Mouse (Mus musculus) embryo, embryonic 10.5 days (tissue): Measurements from ENCODE around the gene Sycp3.
"Not testable (repeated sequence)": the region's sequence is repeated elsewhere in the genome, so short reads cannot be mapped to it uniquely, and the experiment has no call there.

Source experiments
- DNase-seq: peaks from one replicate; pipeline ENCODE4 v3.0.0-alpha.2; 2015; ENCODE audit warnings: low spot score

Gene Sycp3

DNA sequence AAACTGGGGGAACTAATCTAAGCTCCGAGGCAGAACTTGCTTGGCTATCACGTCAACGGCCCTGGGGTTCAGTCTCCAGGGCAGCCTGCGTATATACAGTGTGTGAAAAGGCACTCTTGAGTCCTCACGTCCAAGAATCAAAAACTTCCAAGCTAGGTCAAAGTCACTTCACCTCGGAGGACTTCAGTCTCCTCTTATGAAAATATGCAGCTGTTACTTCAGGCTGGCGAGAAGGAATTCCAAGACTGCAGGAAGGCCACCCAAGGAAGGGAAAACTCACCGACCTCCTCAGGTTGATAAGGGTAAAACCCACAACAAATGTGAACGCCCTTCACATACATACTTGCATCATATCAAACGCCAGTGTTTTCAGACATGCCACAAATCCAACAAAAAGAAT is 42.0 kb downstream of the Sycp3 start:
- no peak for DNase-seq

DNA sequence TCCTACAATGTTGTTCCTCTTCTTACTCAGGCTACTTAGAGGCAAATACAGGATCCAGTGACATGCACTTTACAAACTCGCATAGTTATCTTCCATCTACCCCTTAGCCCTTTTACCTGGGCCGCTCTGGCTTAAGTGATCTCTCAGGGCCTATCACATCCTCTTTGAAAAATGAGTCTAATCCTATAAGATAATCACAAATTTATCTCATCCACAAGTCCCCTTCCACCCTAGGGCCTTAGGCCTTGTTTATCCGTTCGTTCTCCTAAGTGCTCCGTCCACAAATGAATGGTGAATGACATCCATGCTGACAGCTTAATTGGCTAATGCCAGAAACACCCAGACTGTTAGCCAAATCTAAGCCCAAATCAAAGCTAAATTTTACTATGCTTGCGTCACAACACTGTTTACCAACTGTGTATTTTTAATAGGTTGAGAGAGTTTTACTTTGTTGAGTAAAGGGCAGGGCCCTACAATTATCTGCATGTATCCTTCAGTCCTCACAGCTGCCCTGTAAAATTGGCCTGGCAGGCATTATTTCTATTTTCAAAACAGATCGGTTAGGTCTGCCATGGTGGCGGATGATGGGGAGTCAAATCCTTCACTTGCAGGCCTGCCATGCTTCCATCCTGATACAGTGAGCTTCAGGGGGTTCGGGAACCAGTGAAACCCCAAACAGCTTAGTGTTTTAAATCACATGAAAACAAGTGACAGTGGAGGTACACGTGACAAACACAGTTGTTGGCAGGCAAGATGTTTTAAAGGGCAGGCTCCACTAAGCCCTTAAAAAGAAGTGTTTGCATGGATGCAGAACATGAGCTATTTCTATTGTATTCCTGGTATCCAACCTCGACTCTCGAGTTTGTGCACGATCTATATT is 42.8 kb downstream of the Sycp3 start:
- no peak for DNase-seq

- peak; percentile 28 for DNase-seq
These were observed 43.5 kb downstream of the Sycp3 start for GRCm38 (mm10) chr10:88502919-88503318.

GRCm38 (mm10) chr10:88503421-88504314 is 44.3 kb downstream of the Sycp3 start, which contains the start of gene Chpt1:
Gene Chpt1, minus strand, starts transcription at chr10:88504073.
- DNase-seq, result peak; percentile 91

DNA sequence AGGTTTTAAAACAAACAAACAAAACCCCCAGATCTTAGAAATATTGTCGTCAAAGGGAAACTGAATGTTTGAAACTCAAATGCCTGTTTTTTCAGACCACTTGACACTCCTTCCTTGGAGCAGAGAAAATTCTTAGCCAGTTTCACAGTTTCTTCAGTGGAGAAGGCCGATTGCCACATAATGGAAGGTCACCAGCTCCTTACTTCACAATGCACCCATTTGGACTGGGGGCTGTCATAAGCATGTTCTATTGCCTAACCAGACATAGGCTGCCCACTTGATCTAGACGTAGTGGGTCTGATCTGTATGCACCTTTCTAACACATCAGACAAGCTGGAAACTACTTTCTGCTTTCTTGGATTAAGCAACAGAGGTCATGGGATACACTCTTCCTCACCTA is 45.1 kb downstream of the Sycp3 start:
- no peak for DNase-seq

GRCm38 (mm10) chr10:88505256-88505655 is 45.9 kb downstream of the Sycp3 start:
- DNase-seq, result no peak

- DNase-seq, result no peak
These were observed 48.3 kb downstream of the Sycp3 start for GRCm38 (mm10) chr10:88507691-88508143.

- DNase-seq, result no peak
These were observed 51.3 kb downstream of the Sycp3 start for GRCm38 (mm10) chr10:88510503-88511271.

GRCm38 (mm10) chr10:88511355-88511754 is 52.0 kb downstream of the Sycp3 start:
- no peak for DNase-seq

DNA sequence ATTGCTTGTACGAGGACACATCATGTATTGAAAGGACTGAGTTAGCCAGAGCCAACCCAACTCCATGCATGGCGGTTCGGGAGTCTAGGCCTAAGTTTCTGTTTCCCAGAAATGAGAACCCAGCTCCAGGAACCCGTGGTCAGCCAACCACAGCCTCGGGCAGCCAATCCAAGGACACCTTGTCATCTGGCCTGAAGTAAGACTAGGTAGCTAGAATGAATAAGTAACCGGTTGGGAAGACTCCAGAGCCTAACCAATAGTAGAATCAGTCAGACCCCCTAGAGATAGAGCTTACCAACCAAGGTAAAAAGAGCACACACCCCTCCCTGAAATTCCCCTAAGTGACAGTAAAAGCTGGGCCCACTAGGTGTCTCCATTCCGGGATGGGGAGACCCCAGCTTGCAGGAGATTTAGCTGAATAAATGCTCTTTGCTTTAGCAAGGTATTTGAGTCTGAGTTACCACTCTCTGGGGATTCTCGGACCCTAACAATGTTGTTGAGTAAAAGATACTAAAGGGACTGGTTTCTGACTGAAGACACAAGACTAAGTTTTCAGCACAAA is 54.3 kb downstream of the Sycp3 start:
- no peak for DNase-seq

GRCm38 (mm10) chr10:88514495-88514894 is 55.1 kb downstream of the Sycp3 start:
- no peak for DNase-seq

DNA sequence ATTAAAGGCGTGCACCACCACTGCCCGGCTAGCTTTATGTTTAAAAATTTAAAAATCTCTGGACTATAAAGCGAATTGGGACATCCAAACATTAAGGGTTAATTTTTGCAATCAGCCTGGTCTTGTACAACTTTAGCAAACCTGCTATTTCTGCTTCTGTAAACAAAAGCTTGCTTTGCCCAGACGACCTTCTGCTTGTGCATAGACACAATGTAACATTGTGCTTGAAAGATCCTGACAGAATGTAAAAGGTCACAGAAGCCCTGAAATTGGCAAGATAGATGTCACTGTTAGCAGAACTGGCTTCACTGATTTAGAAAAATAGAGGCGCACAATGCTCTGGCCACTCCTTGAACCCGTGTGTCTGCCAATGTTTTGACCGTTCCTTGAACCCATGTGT is 55.7 kb downstream of the Sycp3 start:
- DNase-seq, result not testable (repeated sequence)

- no peak for DNase-seq
These were observed 63.4 kb downstream of the Sycp3 start for GRCm38 (mm10) chr10:88522795-88523194.
